Mouse (Mus musculus) neural tube, embryonic 12.5 days (tissue): ENCODE results near the gene Gm13030. TPM values are rescaled to one million over a fixed set of nuclear protein-coding genes. Genes with fewer than 3 reads are reported as not detected.
"Not testable (repeated sequence)": the region's sequence is repeated elsewhere in the genome, so short reads cannot be mapped to it uniquely, and the experiment has no call there.

Experiments
- ATAC-seq: fragments of 200-750 bp; cut with Nextera tagmentation; 2 replicates; pipeline ENCODE4 v1.8.0; 2017; ENCODE audit warnings: low read depth, mild to moderate bottlenecking, moderate TSS enrichment, moderate library complexity; ENCODE audit not compliant: low FRiP score
- H3K27ac ChIP-seq: fragments of 300-500 bp; sonication (generic); 2 replicates; pipeline ENCODE4 v1.5.1; 2016
- H3K27me3 ChIP-seq: fragments of 300-500 bp; sonication (generic); replicated peaks from 2 replicates; pipeline ENCODE4 v1.6.1; 2016; ENCODE audit warnings: mild to moderate bottlenecking
- H3K36me3 ChIP-seq: fragments of 300-500 bp; sonication (generic); 2 replicates; pipeline ENCODE4 v1.6.1; 2016; ENCODE audit warnings: mild to moderate bottlenecking
- H3K4me1 ChIP-seq: fragments of 300-500 bp; sonication (generic); 2 replicates; pipeline ENCODE4 v1.6.1; 2016
- H3K4me2 ChIP-seq: fragments of 300-500 bp; sonication (generic); replicated peaks from 2 replicates; pipeline ENCODE4 v1.6.1; 2016; ENCODE audit warnings: mild to moderate bottlenecking
- H3K4me3 ChIP-seq: fragments of 300-500 bp; sonication (generic); 2 replicates; pipeline ENCODE4 v1.5.1; 2016
- H3K9ac ChIP-seq: fragments of 300-500 bp; sonication (generic); 2 replicates; pipeline ENCODE4 v1.6.1; 2016; ENCODE audit warnings: mild to moderate bottlenecking
- H3K9me3 ChIP-seq: fragments of 300-500 bp; sonication (generic); 2 replicates; pipeline ENCODE4 v1.6.1; 2016; ENCODE audit warnings: mild to moderate bottlenecking
- WGBS: fragments of 180-500 bp; shearing (Covaris S2); methylation state at CpG from one replicate; pipeline ENCODE4 v1.1.7; 2016; 5-methylcytosine and 5-hydroxymethylcytosine counted together
- polyA plus RNA-seq: library from polyadenylated mRNA; unstranded; fragments of >200 nt; fragmentation: Nextera tagmentation; extraction: Ambion mirVana; gene quantifications from 2 replicates; pipeline ENCODE4 v1.2.1, GENCODE M21; 2016

Gene Gm13030
- polyA plus RNA-seq: not detected in 2 replicates

DNA sequence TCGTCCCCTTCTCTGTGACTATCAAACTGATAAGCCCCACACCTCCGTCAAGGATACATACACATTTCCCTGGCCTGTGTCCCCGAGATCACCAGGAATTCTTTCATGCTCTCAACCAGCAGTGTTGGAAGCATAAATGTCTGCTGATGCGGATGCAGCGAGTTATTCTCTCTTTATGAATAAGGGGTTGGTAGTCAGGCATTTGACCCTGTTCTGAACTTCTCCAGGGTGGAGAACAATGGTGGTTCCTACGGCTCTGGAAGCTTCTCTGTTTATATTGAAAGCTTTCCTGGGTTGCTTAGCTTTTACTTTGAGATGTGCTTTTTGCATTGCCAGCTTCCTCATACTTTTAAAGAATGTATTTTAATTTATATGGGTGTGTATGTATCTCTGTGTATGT, at the start of gene Gm13030:
Gene Gm13030, minus strand, starts transcription at position 101 of the 400 bp plus-strand sequence.
- H3K4me3 ChIP-seq: no peak within 1 kb of the TSS
- peaks cover 4% of the 10 kb centered on the region; the same call in 1 of the 2 replicates for H3K4me1 ChIP-seq
- 78% methylated on average over 6 of the region's 6 CpGs for WGBS
- ATAC-seq: no peak
- H3K9ac ChIP-seq: no peak within 1 kb of the TSS
- H3K36me3 ChIP-seq: no peaks in the 10 kb centered on the region
- no peak within 1 kb of the TSS for H3K4me2 ChIP-seq
- H3K27ac ChIP-seq: no peak within 1 kb of the TSS
- no peaks in the 10 kb centered on the region for H3K27me3 ChIP-seq
- H3K9me3 ChIP-seq: no peaks in the 10 kb centered on the region

DNA sequence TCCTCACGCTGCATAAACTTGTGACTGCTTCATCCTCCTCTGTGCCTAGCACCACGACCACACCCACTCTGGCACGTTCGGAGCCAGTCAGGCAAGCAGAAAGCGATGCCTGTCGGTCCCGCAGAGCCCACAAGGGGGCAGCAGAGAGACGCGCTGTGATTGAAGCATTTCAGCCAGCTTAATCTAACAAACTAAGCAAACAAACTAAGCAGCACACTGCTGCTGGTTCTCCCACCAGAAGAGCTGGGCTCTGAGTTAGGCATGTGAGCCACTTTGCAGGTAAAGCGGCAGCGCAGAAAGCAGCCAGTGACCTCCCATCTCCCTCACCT, 48.3 kb upstream of the Gm13030 start:
- no peak overlapping the region for H3K27ac ChIP-seq
- 0 out of 2 replicates have a peak, but pooled peaks cover 6% of the 10 kb centered on the region for H3K4me1 ChIP-seq
- ATAC-seq: peak; percentile 77; the same call in 1 of the 2 replicates
- no peaks in the 10 kb centered on the region for H3K9me3 ChIP-seq
- no peaks in the 10 kb centered on the region for H3K27me3 ChIP-seq
- H3K9ac ChIP-seq: no peak overlapping the region
- 0 out of 2 replicates have a peak overlapping the region, but pooled peaks have one; percentile 11 for H3K4me3 ChIP-seq
- H3K4me2 ChIP-seq: peak overlapping the region; percentile 50
- 2% methylated on average over 11 of the region's 11 CpGs for WGBS
- H3K36me3 ChIP-seq: no peaks in the 10 kb centered on the region

DNA sequence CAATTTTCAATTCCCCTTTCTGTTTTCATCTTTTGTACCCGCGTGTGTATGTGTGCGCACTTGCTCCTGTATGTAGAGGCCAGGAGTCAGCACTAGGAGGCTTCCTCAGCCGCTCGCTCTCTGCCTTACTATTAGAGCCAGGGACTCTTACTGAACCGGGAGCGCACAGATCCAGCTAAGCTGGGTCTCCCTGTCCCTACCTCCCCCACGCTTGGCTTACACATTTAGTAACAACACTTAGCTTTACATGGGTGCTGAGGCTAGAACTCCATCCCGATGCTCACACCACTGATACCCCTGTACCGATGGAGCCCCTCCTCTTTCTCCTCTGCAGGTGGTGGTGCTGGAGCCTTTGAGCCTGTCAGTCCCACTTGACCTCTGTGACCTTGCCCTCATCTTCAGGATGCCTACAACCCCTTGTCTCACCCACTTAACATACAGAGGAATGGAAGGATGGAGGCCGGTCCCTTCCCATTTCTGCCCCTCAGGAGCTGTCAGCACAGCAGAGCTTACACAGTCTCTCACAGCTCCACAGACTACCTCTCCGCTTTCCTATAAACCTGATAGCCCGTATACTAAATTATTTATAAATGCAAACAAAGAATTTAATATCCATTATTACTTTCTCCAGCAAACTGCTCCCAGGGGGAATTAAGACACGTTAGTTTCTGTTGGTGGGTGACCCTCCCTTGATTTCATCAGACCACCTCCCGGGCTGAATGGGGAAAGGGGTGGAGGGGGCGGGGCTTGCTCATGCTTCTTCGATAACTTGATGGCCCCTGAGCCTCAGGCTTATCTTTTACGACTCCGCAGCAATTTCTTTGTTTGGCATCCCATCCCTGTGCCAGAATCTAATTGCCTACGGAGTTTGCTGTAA, 47.7 kb upstream of the Gm13030 start:
- Histone ChIP-seq H3K27me3 (no peaks in the 10 kb centered on the region), H3K4me3 (0 out of 2 replicates have a peak overlapping the region, but pooled peaks have one; percentile 11), H3K27ac (no peak overlapping the region), H3K4me2 (peak overlapping the region; percentile 50), H3K9me3 (no peaks in the 10 kb centered on the region), H3K9ac (no peak overlapping the region), H3K4me1 (0 out of 2 replicates have a peak, but pooled peaks cover 6% of the 10 kb centered on the region), H3K36me3 (no peaks in the 10 kb centered on the region)
- peak; percentile 71 for ATAC-seq
- WGBS: 40% methylated on average over 20 of the region's 20 CpGs

DNA sequence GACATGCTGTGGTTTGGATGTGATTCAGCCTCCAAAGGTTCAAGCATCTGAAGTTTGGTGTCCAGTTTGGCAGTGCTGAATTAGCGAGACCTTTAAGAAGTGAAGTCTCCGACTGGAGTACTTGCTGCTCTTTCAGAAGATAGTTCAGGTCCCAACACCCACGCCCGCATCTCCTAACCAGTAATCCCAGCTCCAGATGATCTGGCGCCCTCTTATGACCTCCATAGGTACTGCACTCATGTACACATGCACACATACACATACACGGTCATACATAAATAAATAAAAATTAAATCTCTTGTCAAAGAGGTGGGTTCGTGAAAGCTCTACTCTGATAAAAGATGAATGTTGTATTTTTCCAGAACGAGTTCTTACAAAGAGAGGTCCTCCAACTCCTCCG, 43.5 kb upstream of the Gm13030 start:
- no peaks in the 10 kb centered on the region for H3K27me3 ChIP-seq
- no peak overlapping the region for H3K9ac ChIP-seq
- no peaks in the 10 kb centered on the region for H3K9me3 ChIP-seq
- no peak for ATAC-seq
- WGBS: 85% methylated on average over 9 of the region's 9 CpGs
- no peak overlapping the region for H3K4me2 ChIP-seq
- no peaks in the 10 kb centered on the region for H3K36me3 ChIP-seq
- H3K4me1 ChIP-seq: peaks cover 16% of the 10 kb centered on the region
- H3K4me3 ChIP-seq: no peak overlapping the region
- H3K27ac ChIP-seq: no peak overlapping the region

DNA sequence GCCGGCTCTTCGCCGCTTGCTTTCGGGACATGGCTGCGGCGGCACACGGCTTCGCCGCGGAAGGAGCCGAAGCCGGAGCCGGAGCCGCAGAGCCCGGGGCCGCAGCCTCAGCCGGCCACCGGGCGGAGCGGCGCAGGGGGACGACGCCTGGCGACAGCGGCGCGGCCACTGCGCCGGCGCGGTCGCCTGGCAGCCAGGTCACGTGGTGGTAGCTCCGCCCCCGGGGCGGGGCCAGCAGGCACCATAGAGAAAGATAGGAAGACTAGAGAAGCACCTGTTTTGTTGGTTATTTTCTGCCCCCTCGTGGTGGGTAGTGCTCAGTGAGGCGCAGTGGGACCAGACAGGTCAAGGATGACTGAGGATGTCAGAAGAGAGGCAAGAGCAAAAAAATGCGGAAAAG, 40.0 kb upstream of the Gm13030 start, which contains the start of gene Otud3:
Gene Otud3, minus strand, starts transcription at position 149 of the 400 bp plus-strand sequence.
- Histone ChIP-seq H3K4me2 (peak within 1 kb of the TSS; percentile 97), H3K9ac (peak within 1 kb of the TSS; percentile 95), H3K27ac (peak within 1 kb of the TSS; percentile 51; the same call in 1 of the 2 replicates), H3K4me1 (peaks cover 12% of the 10 kb centered on the region), H3K36me3 (peaks cover 5% of the 10 kb centered on the region; the same call in 1 of the 2 replicates), H3K4me3 (peak within 1 kb of the TSS; percentile 93), H3K27me3 (no peaks in the 10 kb centered on the region), H3K9me3 (no peaks in the 10 kb centered on the region)
- WGBS: 1% methylated on average over 39 of the region's 39 CpGs
- ATAC-seq: peak; percentile 93

DNA sequence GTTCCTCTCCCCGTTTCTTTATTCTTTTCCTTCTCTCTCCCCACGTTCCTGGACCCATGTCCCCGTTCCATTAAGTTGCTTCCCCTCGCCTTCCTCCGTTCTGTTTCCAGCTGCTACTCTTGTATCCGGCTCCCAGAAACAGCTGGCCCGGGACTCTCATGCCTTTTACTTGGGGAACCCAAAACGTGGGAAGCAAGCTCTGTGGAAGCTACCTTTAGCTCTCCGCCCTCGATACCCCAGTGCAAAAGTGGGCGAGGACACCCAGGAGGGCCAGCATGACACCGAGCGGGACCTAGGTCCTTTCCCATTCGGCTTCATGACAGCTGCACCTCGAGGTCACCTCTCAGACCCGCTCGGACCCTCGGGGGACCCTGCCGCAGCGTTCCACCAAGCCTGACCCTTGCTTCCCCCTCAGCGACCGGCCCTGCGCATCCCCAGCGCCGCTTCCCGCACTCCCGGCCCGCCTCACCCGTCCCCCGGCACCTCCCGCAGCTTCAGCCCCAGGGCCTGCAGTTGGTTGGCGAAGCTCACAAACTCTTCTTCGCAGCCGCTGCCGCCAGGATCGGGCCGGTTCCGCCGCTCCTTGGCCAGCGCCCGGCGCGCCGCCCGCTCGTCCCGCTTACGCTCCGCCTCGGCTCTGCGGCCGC, 39.5 kb upstream of the Gm13030 start:
- 2% methylated on average over 51 of the region's 52 CpGs for WGBS
- H3K9me3 ChIP-seq: no peaks in the 10 kb centered on the region
- peak overlapping the region; percentile 97 for H3K4me2 ChIP-seq
- H3K27ac ChIP-seq: peak overlapping the region; percentile 51; the same call in 1 of the 2 replicates
- H3K9ac ChIP-seq: peak overlapping the region; percentile 95
- H3K4me1 ChIP-seq: peaks cover 12% of the 10 kb centered on the region
- H3K4me3 ChIP-seq: peak overlapping the region; percentile 93
- peaks cover 7% of the 10 kb centered on the region; the same call in 1 of the 2 replicates for H3K36me3 ChIP-seq
- peak; percentile 52 for ATAC-seq
- H3K27me3 ChIP-seq: no peaks in the 10 kb centered on the region

DNA sequence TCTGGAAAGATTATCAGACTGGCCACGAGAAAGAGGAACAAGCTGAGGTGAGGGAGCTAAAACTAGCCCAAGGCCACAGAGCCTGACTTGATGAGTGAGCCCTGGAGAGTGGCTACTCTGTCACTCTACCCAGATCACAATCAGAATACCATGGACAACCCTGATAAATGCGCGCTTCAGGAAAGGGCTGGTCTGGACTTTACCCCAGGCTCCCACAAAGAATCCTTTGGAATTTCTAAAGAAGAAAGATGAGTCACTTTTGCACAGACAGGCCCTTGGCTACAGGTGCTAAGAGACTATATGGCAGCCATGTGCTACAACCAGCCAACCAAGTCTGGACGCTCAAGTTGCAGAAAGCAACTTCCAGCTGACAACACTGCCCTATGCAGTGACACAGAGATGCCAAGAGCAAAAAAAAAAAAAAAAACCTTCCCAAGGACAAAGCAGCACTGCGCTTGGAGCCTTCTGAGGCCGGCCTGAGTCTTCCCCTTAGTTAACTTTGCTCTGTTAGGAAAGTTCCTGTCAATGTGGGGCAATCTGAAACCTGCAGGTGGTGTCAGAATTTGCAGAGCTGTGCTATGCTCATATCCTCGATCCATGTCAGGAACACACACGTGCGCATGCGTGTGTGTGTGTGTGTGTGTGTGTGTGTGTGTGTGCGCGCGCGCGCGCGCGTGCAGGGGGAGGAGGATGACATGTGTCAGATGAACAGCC, 32.0 kb upstream of the Gm13030 start:
- Histone ChIP-seq H3K27me3 (no peaks in the 10 kb centered on the region), H3K36me3 (peaks cover 74% of the 10 kb centered on the region), H3K27ac (no peak overlapping the region), H3K9ac (no peak overlapping the region), H3K4me2 (no peak overlapping the region), H3K4me3 (no peak overlapping the region), H3K4me1 (no peaks in the 10 kb centered on the region), H3K9me3 (no peaks in the 10 kb centered on the region)
- no peak for ATAC-seq
- 94% methylated on average over 18 of the region's 18 CpGs for WGBS

DNA sequence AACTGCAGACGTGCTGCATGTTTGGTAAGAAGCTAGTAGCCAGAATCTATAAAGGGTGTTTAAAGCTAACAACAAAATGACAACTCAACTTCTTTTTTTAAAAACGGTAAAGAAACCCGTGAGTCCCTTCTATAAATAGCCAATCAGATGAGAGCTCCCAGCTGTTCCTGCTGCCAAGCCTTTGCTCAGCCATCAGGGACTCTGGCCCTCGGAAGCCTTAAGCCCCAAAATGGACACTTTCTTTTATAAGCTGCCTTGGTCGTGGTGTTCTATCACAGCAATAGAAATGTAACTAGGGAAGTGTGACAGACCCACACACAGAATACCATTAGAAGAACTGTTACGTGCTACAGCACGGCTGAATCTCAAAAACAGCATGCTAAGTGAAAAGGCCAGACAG, 25.6 kb upstream of the Gm13030 start:
- Histone ChIP-seq H3K27ac (no peak overlapping the region), H3K4me1 (no peaks in the 10 kb centered on the region), H3K36me3 (peaks cover 83% of the 10 kb centered on the region), H3K4me2 (no peak overlapping the region), H3K4me3 (no peak overlapping the region), H3K9me3 (no peaks in the 10 kb centered on the region), H3K9ac (no peak overlapping the region), H3K27me3 (no peaks in the 10 kb centered on the region)
- ATAC-seq: no peak
- WGBS: 88% methylated on average over 7 of the region's 7 CpGs

DNA sequence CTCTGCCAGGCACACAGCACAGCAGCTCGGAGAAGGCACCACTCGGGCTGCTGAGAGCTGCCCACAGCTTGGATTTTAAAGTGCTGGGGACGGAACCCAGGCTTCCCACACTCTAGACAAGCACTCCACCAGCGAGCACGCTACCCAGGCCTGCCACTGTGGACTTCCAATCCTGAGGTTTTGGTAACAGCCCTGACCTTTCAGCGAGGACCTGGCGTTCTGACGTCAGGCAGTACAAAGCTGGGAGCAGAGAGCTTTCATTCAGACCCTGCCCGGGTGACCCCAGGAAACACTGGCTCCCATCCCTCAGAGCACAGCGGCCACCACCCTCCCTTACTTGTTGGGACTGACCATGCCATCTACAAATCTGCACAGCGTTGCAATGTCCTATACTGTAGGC, 20.0 kb upstream of the Gm13030 start:
- WGBS: 88% methylated on average over 11 of the region's 11 CpGs

DNA sequence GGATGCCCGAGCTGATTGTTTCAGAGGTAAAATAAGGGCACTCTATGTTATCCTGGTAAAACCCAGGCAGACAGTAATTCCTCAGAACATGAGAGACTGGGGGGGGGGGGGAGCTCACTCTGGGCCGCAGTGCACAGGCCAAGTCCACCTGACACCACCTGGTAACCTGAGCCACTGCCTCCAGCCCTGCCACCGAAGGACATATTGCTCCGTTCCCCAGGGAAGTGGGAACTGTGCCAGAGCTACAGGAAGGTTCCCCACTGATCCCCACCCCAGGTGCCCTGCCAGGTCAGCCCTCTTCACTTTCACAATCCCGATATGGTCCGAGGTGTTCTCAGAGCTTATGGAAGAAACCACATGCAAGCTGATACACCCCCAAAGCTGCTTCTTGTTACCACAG, 18.9 kb upstream of the Gm13030 start:
- no peak for ATAC-seq
- Histone ChIP-seq H3K9ac (no peak overlapping the region), H3K4me2 (no peak overlapping the region), H3K36me3 (peaks cover 64% of the 10 kb centered on the region), H3K27ac (no peak overlapping the region), H3K4me3 (no peak overlapping the region), H3K9me3 (no peaks in the 10 kb centered on the region), H3K4me1 (no peaks in the 10 kb centered on the region), H3K27me3 (no peaks in the 10 kb centered on the region)
- WGBS: 89% methylated on average over 6 of the region's 6 CpGs

More for the DNA sequence above, 20.0 kb upstream of the Gm13030 start:
- H3K27ac ChIP-seq, H3K4me3 ChIP-seq, H3K9me3 ChIP-seq, H3K4me1 ChIP-seq, H3K9ac ChIP-seq, H3K27me3 ChIP-seq, H3K4me2 ChIP-seq, ATAC-seq: not testable (repeated sequence)
- peaks cover 74% of the 10 kb centered on the region for H3K36me3 ChIP-seq

DNA sequence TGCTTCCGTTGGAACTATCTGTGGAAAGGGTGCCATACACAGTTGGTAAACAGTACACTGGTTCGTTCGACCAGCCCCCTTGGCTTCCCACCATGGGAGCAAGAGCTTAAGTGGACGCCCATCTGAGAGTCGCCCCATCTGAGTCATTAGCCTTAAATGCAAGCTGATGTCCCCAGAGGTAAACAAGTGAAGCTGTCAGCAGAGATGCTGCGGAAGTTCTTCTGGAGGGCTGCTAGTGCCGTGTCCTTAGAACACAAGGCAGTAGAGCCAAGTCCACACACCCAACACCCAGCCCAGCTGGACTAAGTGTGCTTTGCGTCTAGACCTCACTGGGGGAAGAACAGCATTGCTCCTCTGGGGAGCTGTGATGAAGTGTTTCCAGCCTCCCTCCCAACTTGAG, 15.9 kb upstream of the Gm13030 start:
- H3K9ac ChIP-seq: no peak overlapping the region
- H3K27me3 ChIP-seq: no peaks in the 10 kb centered on the region
- no peaks in the 10 kb centered on the region for H3K4me1 ChIP-seq
- H3K4me3 ChIP-seq: no peak overlapping the region
- H3K4me2 ChIP-seq: no peak overlapping the region
- no peak overlapping the region for H3K27ac ChIP-seq
- ATAC-seq: no peak
- peaks cover 36% of the 10 kb centered on the region for H3K36me3 ChIP-seq
- WGBS: 79% methylated on average over 8 of the region's 8 CpGs
- no peaks in the 10 kb centered on the region for H3K9me3 ChIP-seq

DNA sequence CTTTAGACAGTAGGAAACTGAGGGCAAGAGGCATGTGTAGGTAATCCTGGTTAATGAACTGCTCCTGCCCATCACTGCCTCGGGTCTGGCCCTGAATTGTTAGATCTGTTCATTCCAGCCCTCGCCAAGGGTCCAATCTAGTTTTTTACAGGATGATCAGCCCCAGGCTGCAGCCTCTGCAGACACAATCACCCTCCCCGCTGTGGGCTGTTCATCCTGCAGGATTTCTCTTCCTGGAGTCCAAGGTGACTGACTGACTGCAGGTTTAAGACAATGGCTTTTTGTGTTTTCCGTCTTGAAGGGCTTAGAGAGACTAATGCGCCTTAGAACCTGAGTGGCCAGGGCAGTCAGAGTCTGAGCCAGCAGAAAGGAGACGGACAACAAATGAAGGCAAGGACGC, 15.4 kb upstream of the Gm13030 start:
- Histone ChIP-seq H3K27ac (no peak overlapping the region), H3K9me3 (no peaks in the 10 kb centered on the region), H3K4me2 (no peak overlapping the region), H3K4me3 (no peak overlapping the region), H3K36me3 (peaks cover 31% of the 10 kb centered on the region), H3K4me1 (no peaks in the 10 kb centered on the region), H3K27me3 (no peaks in the 10 kb centered on the region), H3K9ac (no peak overlapping the region)
- 55% methylated on average over 7 of the region's 7 CpGs for WGBS
- no peak for ATAC-seq
